Mouse (Mus musculus): ENCODE data around the gene Tbcd. TPM values are rescaled to one million over a fixed set of nuclear protein-coding genes. Genes with fewer than 3 reads are reported as not detected.
A peak's percentile ranks its signal among the peaks of the same experiment; 100 is the strongest.

Tbcd gene
- 47.0 and 50.4 TPM in 2 replicates for total RNA-seq (2017)

DNA sequence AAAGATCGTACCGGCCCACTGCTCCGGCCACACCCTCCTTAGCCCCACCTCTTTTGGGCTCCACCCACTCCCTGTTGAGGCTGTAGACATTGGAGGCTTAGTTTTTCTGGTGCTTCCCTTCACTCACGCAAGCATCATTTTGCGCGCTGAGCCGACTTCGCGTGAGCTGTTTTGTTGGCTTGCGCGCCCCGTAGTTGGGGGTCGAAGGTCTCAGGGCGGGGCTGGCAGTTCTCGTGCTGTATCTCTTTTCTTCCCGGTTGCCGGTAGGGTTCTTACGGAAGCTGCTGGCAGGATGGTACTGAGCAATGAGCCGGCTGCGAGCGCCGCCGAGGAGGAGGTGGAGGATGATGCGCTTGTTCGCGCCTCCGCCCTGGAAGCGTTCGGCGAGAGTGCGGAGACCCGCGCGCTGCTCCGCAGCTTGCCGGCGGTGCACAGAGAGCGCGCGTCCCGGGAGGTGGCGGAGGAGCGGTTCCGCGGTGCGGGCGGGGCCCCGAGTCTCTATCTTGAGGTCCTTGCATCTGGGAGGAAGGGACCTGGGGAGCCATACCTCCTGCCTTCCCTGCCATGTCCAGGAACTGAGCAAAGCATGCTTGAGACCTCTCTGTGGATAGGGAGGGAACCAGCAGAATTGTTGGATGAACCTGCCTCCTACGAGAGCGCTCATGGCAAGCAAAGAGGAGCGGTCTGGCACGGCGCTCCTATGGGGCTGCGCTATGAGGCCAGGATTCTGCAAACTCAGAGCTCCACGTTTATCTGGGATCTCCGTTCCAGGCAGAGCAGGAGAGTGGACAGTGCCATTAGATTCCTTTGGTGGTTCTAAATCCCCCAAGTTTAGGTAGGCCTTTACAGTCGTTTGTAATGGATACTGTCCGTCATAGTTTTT lies at the start of gene Tbcd:
Gene Tbcd, plus strand, starts transcription at position 197 of the 883 bp plus-strand sequence.
- peak; percentile 97 for ATAC-seq (replicated peaks in 1 of 2; ENCODE audit: insufficient read depth in 1 of 2, low FRiP score in 2 of 2, low TSS enrichment in 1 of 2, low read depth in 1 of 2, poor library complexity in 2 of 2, severe bottlenecking in 2 of 2)

DNA sequence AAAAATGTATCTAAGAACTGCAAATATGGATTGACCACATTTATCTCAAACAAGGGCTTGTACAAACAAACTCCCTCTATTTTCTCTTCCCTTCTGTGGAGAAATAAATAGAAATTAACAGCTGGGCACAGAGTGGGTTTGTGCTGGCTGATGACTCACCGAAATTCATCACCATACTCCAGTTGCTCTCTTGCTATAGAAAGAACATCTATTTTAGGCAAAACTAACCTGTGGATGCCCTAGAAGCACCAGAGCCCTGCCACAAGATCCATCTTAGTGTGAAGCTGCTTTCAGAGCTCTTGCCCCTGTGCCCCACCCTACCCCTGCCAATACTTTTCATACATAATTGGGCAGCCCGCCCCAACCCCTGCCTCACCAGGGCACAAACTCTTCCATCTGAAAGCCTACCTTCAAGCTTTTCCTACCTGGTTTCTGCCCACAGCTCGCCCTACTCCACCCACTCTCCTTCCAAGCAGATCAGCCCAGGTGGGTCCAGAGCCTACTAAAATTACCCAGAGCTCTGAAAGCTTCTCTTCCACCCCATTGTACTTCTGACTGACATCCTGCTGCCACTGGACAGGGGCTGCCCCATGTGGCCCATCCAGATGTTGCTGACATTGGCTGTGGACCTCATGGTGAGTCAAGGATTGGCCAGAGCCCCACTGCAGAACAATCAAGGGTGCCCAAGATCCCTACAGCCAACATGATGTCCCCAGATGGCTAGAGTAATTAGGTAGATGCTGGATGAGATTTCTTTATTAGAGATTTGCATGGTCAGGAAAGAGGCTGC lies 44.2 kb upstream of the Tbcd start:
- ATAC-seq (replicated peaks in 1 of 2; ENCODE audit: insufficient read depth in 1 of 2, low FRiP score in 2 of 2, low TSS enrichment in 1 of 2, low read depth in 1 of 2, poor library complexity in 2 of 2, severe bottlenecking in 2 of 2) = no peak

DNA sequence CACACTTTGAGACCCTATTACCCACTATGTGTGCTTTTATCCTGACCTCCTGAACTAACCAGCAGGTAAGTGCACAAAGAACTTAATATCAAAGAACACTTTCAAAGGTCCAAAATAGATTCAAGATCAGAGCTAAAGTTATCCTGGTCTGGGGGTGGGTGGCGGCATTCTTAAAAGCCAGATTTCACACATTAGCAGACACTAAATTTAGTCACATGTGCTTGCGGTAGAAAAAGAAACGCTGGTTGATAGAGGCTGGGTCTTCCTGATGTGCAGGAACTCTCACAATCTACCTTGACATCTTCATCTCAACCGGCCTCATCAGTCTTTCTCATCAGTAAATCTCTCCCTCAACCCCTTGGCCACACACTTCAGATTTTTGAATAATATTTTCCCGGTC lies 37.0 kb upstream of the Tbcd start:
- ATAC-seq (replicated peaks in 1 of 2; ENCODE audit: insufficient read depth in 1 of 2, low FRiP score in 2 of 2, low TSS enrichment in 1 of 2, low read depth in 1 of 2, poor library complexity in 2 of 2, severe bottlenecking in 2 of 2) = no peak

DNA sequence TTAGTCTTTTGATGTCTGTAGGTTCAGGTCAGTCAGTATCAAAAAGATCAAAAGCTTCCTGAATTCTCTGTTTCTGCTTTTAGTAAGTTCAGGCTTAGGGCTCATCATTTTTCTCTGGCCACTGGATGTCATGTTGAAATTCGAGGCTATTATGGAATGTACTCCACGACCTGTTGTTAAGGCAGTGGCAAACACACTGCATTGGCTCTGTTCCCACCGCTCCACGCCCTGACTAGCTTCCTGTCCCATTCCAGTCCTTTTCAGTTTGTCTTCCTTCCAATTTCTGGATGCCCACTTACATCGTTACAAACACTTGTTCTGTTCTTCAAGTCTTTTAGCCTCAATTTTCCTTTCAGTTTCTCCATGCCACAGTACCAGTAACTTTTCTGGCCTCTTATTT lies 36.4 kb upstream of the Tbcd start:
- no peak for ATAC-seq (replicated peaks in 1 of 2; ENCODE audit: insufficient read depth in 1 of 2, low FRiP score in 2 of 2, low TSS enrichment in 1 of 2, low read depth in 1 of 2, poor library complexity in 2 of 2, severe bottlenecking in 2 of 2)

DNA sequence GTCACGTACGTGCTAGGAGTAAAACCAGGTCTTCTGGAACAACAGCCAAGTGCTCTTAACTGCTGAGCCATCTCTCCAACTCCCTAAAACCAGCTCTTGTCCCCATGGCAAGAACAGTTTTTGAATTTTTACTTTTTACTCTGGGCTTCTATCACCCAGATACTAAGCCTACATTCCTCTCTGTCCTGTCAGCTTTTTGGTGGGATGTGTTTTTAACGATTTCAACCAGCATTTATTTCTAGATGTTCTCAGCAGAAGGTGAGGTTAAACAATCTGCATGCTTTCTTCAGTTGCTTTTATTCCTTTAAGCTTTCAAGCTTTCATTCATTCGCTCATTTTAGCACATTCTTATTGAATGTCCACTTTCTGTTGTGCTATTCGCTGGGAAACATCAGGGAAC lies 33.8 kb upstream of the Tbcd start:
- no peak for ATAC-seq (replicated peaks in 1 of 2; ENCODE audit: insufficient read depth in 1 of 2, low FRiP score in 2 of 2, low TSS enrichment in 1 of 2, low read depth in 1 of 2, poor library complexity in 2 of 2, severe bottlenecking in 2 of 2)

DNA sequence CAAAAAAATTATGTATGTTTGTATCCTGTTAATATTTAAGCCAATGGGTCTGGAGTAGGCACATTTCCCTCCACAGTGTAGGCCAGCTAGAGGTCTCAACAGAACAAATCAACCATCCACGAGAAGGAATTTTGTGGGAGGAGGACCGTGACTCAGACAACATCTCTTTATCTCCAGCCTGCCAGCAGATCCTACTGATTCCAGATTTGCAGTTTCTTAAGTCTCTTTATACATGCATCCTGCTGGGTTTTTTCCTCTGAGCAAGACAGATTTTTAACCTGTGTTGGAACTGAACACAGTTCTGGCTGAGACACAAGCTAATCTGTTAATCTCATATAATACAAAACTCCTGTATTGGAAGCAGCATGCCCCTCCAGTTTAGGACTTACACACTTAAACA lies 32.8 kb upstream of the Tbcd start:
- no peak for ATAC-seq (replicated peaks in 1 of 2; ENCODE audit: insufficient read depth in 1 of 2, low FRiP score in 2 of 2, low TSS enrichment in 1 of 2, low read depth in 1 of 2, poor library complexity in 2 of 2, severe bottlenecking in 2 of 2)

DNA sequence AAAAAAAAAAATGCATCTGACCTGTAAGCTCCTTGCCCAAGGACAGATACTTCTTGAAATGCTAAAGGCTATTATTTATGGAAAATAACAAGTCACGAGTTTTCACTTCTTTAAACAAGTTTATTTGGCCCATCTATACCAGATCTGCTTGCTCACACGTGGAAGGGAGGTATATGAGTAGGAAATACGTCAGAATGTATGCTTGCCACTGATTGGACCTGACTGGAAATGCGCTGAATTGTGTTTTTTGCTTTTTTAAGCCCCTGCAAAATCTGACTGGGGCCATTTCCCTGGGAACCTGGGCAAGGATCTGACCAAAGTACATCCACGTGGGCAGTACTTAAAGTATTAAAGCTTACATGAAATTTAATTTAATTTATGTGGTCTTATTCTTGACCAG lies 31.4 kb upstream of the Tbcd start:
- no peak for ATAC-seq (replicated peaks in 1 of 2; ENCODE audit: insufficient read depth in 1 of 2, low FRiP score in 2 of 2, low TSS enrichment in 1 of 2, low read depth in 1 of 2, poor library complexity in 2 of 2, severe bottlenecking in 2 of 2)

DNA sequence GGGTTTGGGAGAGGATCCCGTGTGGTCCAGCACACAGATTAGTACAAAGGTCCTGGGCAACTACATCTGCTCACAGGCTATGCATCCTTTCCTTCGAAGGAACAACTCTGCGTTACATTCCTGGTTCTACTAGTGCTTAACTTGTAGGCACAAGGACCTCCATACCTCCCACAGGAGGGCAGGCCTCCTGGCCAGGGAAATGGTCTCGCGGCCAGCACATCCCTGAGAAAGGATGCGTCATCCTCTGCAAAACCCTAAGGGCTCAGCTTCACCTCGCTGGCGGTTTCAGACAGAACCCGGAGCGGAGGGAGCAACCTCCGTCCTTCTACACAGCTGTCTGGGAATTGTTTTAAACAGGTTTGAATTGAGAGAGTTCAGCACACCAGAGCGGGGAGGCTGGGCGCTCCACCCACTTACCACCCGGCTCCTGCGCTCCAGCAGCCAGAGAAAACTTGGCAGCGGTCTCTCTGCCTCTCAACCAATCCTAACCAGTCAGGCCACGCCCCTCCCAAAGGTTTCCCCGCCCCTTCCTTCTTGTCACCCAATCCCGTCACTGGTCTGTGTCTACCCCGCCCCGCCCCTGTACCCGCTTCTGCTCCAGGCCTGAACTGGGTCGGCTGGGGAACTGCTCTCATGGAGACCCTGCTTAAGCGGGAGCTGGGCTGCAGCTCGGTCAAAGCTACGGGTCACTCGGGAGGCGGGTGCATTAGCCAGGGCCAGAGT lies 30.8 kb upstream of the Tbcd start, which contains the start of gene Fn3krp:
Gene Fn3krp, plus strand, starts transcription at position 572 of the 723 bp plus-strand sequence.
- peak; percentile 97 to 99 for ATAC-seq (replicated peaks in 1 of 2; ENCODE audit: insufficient read depth in 1 of 2, low FRiP score in 2 of 2, low TSS enrichment in 1 of 2, low read depth in 1 of 2, poor library complexity in 2 of 2, severe bottlenecking in 2 of 2)

DNA sequence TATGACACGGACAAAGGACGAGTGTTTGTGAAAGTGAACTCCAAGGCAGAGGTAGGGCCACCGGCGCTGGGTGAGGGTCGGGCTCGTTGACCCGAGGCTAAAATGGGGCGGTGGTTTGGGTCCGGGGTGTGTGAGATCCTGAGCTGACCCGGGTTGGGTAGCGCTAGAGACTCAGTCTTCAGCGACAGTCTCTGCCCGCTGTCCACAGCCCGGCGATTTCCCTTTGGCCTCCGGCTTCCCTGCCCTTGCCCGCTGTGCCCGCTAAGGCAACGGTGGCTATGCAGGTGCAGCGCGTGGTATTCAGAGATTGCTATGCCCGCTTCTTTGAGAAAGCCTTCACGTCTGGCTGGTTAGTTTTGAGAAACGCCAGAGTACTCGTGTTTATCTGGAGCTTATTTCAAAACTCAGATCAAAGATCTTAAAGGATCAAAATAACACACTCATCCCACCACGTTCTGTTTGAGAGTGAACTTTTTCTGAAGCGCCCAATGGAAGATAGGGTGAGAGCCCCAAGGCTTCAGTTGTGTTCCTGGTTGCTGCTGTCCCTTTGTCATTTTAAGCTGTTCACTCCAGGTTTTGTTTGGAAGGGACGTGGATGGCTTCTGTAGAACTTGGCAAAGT lies 30.1 kb upstream of the Tbcd start:
- ATAC-seq (replicated peaks in 1 of 2; ENCODE audit: insufficient read depth in 1 of 2, low FRiP score in 2 of 2, low TSS enrichment in 1 of 2, low read depth in 1 of 2, poor library complexity in 2 of 2, severe bottlenecking in 2 of 2) = peak; percentile 30 to 38

DNA sequence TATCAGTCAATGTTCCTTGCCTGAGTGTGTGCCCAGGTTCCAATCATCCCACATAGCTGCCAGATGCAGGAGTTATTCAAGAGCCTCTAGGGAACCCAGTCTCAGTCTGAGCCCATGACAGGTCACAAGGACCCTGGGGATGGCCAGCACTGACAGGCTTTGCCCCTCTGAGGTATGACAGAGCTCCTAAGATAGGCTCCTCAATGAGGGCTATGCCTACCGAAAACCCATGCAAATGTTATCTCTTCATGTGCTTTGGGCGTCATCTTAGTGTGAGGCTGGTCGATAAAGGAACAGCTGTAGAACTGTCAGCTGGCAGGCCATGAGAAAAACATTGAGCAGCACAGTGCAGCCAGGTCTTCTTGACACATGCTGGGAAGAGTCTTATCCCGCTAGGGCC lies 18.4 kb upstream of the Tbcd start:
- ATAC-seq (replicated peaks in 1 of 2; ENCODE audit: insufficient read depth in 1 of 2, low FRiP score in 2 of 2, low TSS enrichment in 1 of 2, low read depth in 1 of 2, poor library complexity in 2 of 2, severe bottlenecking in 2 of 2) = peak in 1 of 2 experiments; percentile 3; a peak in 1 of 4 replicates

DNA sequence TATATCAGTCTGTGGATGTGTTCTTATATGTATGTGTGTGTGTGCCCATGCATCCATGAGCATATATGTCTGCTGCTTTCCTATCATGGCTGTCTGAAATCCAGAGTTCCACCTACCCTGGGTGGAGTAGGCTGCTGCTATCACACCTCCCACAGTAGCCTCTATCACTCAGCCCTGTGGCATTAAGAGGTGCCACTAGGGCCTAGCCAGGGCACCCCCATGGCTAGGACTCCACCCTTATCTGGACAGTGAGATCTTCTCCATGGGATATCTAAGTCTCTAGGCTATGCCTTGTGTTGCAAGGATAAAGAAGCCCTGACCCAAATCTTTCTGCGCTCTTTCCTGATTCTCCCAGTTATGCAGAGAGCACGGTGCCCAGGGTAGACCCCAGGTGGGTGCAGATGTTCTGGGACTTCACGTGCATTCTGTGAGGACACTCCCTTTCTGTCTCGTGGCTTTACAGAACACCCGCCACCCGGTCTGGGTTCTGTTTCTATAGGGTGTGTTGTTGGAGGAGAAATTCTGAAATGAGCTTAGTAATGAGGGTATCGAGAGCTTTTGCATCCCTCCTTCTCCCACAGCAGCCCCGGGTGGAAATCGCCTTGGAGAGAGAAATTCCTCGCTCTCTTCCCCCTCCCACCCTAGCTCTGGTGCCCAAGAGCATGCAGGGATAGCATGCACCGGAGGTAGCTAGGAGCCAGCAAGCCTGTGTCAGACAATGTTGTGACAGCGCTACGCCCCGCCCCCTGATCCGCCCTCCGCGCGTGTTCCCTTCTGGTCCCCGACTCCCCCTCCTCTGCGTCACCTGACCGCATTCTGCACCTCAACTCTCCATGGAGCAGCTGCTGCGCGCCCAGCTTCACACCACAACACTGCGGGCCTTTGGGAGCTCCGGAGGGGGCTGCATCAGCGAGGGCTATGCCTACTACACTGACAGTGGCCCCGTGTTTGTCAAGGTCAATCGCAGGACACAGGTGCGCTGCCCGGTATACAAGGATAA lies 17.3 kb upstream of the Tbcd start, which contains the start of gene Fn3k:
Gene Fn3k, plus strand, starts transcription at position 758 of the 1,000 bp plus-strand sequence.
- peak; percentile 96 to 98 for ATAC-seq (replicated peaks in 1 of 2; ENCODE audit: insufficient read depth in 1 of 2, low FRiP score in 2 of 2, low TSS enrichment in 1 of 2, low read depth in 1 of 2, poor library complexity in 2 of 2, severe bottlenecking in 2 of 2)

DNA sequence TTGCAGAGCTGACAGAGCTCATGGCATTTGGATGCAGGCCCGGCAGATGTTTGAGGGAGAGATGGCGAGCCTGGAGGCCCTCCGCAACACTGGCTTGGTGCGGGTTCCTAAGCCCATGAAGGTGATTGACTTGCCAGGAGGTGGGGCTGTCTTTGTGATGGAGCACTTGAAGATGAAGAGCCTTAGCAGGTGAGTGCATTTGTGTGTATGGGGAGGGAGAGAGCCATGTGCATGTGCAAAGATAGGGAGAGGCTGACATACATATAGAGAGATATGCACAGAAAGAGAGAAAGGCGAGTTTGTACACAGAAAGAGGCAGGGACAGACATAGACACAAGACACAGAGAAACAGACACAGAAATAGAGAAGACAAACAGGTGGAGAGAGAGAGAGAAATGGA lies 14.5 kb upstream of the Tbcd start:
- ATAC-seq (replicated peaks in 1 of 2; ENCODE audit: insufficient read depth in 1 of 2, low FRiP score in 2 of 2, low TSS enrichment in 1 of 2, low read depth in 1 of 2, poor library complexity in 2 of 2, severe bottlenecking in 2 of 2) = no peak

DNA sequence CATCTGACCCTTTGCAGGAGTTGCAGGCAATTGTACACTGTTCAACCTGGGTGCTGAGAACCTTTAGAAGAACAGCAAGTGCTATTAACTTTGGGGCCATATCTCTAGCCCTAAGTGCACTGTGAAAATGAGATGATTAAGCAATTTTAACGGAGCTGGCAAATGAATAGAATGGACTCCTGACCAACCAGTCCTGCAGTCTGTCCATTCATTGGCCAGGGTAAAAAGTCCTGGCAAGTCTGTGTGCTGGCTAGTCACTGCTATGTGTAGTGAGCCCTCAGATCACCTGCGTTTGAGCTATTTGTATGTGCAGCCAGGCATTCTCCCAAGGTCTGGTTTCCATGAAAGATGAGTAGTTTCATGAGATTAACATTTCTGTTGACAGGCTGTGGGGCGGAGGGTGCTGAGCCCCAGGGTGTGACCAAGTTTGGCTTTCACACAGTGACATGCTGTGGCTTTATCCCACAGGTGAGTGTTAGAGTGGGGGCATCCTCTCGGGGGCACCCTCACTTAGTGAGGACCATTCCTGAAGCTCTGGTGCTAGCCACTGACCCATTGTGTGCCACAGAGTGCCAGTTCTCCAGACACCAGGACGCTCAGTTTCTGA lies 12.0 kb upstream of the Tbcd start:
- no peak for ATAC-seq (replicated peaks in 1 of 2; ENCODE audit: insufficient read depth in 1 of 2, low FRiP score in 2 of 2, low TSS enrichment in 1 of 2, low read depth in 1 of 2, poor library complexity in 2 of 2, severe bottlenecking in 2 of 2)

DNA sequence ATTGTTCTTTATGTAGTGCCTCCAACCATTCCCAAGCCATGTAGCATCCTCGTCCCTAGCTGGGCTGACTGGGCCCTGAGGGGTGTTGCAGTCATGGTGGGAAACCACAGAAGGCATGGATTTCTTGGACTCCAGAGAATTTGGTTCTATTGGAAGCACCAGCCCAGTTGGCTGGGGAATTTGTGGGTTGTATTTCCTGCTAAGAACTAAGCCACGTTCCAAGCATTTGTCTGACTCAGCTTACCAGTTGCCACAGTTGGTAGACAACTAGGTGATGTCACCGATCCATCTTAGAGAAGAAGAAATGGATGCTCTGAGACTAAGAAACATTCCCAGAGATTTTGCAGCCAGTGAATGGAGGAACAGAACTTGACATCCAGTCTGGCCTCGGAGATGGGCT lies 10.1 kb upstream of the Tbcd start:
- ATAC-seq (replicated peaks in 1 of 2; ENCODE audit: insufficient read depth in 1 of 2, low FRiP score in 2 of 2, low TSS enrichment in 1 of 2, low read depth in 1 of 2, poor library complexity in 2 of 2, severe bottlenecking in 2 of 2) = no peak

DNA sequence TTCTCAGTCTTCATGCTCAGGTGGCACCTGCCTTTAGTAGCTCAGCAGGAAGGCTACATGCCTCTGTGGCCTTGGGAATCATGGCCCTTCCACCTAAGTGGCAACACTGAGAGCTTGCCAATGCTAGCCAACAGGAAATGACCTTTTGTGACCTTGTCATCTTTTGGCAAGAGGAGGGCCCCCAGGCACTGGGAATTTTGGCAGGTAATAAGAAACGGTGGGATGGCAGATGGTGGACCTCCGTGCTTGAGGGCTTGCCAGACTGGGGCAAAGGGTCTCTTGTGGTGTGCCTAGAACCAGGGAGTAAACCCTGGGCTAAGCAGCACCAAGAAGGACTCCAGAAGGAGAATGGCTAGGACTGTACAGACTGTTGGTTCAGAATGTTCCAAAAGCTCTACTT lies 9.7 kb upstream of the Tbcd start:
- no peak for ATAC-seq (replicated peaks in 1 of 2; ENCODE audit: insufficient read depth in 1 of 2, low FRiP score in 2 of 2, low TSS enrichment in 1 of 2, low read depth in 1 of 2, poor library complexity in 2 of 2, severe bottlenecking in 2 of 2)

DNA sequence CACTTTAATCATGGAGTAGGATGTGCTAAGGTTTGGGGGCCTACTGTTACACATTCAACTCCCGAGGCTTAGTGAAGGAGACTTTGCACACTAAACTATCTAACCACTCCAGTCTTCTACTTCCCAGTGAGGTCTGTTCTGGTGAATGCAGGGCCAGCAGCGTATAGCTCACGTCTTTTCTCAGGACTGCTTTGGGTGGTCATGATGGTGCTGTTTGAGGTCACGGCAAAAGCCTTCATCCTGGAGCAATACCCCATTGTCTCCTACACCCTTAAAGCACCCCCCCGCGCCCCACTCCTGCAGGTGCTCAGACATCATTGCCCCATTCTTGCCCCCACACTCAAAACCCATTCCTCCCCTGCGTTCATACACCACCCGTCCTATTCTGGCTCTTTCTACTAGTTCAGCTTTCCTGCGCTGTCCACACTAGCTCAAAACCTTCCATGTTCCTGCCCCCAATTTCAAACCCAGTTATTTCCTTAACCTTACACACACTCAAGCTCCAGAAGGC lies 478 bp upstream of the Tbcd start:
- ATAC-seq (replicated peaks in 1 of 2; ENCODE audit: insufficient read depth in 1 of 2, low FRiP score in 2 of 2, low TSS enrichment in 1 of 2, low read depth in 1 of 2, poor library complexity in 2 of 2, severe bottlenecking in 2 of 2) = no peak
